Mouse (Mus musculus): Measurements from ENCODE around the gene Cd28. TPM values are rescaled to one million over a fixed set of nuclear protein-coding genes. Genes with fewer than 3 reads are reported as not detected.

Cd28 gene
- polyA plus RNA-seq (2012; rRNA removed), result 0.05 TPM in 1 of 2 replicates, not detected in the other

GRCm38 (mm10) chr1:60716567-60716966 lies at the start of gene Cd28:
Gene Cd28, plus strand, starts transcription at chr1:60716800.

Other genes starting within 250 kb of the Cd28 start
- gene Raph1, start 149.7 kb upstream of the Cd28 start, polyA plus RNA-seq (2012; rRNA removed), result 2.7 and 3.8 TPM in 2 replicates
- 0.16 TPM in 1 of 2 replicates, not detected in the other for gene Ctla4, start 170.2 kb downstream of the Cd28 start, polyA plus RNA-seq (2012; rRNA removed)

All from stomach, adult 2 months (tissue).